Mouse (Mus musculus) CD4-positive, CD25-positive, alpha-beta regulatory T cell, adult 2 months (primary cell): ENCODE measurements around the gene Adgrl2.

ENCODE experiments used
- DNase-seq: peaks from one replicate; pipeline ENCODE4 v3.0.0-alpha.2; 2012; ENCODE audit warnings: low read depth, low spot score

Adgrl2 gene

DNA sequence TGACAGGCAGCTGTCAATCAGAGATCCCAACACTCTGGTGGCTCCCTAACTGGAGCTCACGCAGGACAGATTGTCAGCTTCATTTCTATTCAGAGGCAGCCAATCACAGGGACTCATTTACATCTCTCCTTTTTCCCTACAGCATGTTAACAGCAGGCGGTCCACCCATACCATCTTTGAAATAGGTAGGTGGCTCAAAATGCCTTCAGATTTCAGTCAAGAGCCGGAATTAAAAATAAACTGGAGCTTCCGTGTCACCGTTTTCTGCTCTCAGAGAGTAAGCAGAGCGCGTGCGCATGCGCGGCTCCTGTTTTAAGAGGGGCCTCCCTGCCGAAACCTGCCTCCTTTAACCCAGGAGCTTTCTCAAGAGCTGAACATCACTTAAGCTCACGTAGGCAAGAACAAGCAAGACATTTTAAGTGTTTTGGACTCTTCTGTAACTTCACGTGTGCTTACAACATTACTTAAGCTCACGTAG lies 67.7 kb downstream of the Adgrl2 start:
- no peak for DNase-seq

DNA sequence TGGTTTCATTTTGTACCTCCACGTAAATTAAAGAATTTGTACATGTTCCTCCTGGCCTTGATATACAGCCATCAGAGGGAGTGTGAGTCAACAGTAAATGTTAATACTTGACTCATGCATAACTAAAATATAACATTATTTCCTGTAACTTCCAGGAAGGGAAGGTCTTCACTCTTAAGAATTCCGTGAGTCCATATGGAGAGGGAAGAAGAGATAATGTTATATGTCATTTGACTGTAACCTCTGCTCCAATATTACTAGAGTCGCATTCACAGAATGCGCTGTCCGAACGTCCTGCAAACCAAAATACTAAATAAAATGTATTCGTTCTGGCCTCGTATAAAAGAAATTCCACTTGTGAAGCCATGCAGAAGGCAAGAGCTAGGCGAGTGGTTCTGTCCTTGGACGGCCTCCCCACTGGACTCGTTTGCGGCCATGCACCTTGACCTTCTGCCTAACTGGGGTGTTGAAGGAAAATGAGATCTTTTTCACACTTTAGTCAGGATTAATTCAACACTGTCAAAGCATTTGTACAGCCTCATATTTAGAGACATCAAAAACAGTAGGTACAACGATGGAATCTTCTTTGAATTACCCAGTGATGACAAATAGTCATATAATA lies 68.3 kb downstream of the Adgrl2 start:
- no peak for DNase-seq

DNA sequence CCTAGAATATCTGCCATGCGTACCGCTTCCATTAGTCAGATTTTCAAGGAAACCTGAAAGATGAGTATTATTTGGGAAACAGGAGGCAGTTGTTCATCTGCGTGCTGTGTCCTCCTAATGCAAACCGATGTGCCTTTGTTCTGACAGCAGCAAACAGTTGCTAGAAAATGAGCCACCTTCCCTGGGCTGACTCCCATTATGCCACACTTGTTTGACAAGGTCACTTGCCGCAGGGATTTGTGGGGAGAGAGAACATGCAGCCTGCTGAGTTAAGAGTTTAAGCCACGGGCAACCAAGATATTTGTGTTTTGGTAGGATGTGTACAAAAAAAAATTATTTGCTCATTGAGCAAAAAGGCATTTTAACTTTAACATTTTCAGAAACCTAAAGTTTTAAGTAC lies 69.5 kb downstream of the Adgrl2 start:
- no peak for DNase-seq

DNA sequence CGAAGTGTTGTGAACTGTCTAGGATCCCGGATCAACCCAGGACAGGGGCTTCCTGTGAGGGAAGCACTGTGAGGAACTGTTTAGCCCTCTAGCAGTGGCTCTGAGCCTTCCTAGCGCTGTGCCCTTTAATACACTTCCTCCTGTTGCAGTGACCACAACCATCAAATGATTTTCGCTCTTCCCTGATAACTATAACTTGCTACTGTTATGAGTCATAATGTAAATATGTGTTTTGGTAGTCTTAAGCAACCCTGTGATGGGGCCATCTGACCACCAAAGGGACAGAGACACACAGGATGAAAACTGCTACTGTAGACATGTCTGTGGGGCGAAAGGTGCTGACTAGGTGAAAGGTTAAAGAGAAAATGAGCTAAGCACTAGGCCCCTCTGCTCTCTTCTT lies 71.9 kb downstream of the Adgrl2 start:
- no peak for DNase-seq

DNA sequence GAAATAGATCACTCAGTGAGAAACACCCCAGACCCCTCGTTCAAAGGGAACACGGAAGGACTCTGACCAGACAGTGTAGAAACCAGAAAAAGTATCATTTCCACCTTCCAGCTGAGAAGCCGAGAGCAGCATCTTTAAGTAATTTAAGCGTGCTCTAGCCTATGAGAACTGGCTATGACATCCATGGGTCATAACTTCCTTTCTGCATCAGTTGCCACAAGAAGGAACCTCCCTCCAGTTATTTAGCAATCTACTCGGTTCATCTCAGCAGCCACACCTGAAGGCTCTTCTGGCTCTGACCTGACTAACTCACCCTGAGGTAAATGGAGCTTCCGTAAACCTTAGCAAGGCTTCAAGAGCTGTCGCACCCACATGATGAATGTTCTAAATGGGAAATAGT lies 72.5 kb downstream of the Adgrl2 start:
- no peak for DNase-seq

DNA sequence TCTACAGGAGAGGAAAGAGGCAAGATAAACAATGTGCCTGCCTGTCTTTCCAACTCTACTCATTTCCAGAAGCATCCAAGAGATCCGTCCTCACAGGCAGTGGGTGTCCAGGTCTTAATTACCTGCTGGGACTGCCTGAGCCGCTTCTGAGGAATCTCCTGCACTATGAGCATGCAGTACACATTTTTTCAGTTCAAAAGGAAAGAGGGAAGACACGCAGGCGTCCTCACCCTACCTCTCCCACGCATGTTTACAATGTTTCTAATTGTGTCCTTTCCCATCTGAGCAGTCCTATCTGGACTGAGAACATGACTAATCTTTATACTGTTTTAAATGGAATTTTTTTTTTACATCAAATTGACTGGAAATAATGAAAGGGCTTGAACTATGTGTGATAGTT lies 74.1 kb downstream of the Adgrl2 start:
- no peak for DNase-seq

DNA sequence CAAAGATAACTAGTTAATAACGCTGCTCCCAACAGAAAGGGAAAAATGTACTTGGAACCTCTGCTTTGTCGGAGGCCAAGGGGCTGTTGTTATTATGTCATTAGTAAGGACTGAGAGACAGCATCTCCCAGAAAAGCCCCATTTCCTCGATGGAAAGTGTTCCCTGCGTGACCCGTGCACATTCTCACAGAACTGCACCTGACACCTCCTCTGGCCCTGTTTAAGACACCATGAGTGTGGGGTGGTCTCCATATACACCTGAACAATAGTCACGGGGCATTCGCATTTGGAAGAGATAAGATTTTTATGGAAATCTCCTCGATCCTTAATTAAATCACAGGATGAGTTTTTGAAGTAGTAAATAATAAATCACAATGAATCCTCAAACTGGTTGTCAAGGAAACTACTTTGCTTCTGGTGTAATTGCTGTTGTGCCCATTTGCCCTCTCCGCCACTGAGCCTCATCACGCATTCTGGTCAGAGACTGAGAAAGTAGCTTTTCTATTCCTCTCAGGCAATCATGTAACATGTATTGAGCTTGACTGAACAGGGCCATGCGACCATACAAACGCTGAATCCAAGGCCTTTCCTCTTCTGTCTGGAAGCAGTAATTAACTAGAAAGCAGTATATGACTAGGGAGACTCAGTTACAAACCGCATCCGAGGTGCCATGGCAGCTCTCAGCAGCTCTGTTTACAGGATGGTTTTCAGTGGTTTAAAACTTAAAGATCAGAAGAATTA lies 77.2 kb downstream of the Adgrl2 start:
- no peak for DNase-seq

DNA sequence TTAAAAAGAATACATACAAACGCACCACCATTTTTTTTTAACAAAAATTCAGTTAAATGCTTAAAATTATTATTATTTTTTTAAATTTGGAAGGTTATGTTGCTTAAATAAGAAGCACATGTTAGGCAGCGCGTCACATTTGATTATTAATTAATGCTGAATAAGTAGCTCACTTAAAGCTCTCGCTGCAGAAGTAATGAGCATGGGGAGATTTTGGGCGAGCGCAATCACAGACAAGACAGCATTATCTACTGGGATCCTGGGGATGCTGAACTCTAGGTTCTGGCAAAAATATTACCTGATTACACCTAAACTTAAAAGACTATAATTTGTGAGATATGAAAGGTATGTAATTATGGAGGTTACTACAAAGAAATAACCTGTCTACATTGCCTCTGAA lies 77.8 kb downstream of the Adgrl2 start:
- DNase-seq, result no peak

DNA sequence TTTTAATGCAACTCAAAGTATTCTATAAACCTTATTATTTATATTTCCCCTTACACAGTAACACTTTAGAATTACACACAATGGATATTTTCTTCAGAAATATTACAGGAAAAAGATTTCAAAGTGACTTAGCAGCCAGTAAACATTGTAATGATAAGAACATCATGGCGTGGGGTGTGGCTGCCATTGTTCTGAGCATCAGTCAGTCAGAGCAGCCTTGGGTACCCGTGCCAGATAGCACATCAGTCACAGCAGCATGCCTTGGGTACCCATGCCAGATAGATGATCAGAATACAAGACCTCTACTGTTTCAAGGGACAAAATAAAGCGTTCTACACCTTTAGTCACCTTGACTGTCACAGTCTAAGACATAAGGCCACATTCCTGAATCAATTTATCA lies 82.5 kb downstream of the Adgrl2 start:
- no peak for DNase-seq

DNA sequence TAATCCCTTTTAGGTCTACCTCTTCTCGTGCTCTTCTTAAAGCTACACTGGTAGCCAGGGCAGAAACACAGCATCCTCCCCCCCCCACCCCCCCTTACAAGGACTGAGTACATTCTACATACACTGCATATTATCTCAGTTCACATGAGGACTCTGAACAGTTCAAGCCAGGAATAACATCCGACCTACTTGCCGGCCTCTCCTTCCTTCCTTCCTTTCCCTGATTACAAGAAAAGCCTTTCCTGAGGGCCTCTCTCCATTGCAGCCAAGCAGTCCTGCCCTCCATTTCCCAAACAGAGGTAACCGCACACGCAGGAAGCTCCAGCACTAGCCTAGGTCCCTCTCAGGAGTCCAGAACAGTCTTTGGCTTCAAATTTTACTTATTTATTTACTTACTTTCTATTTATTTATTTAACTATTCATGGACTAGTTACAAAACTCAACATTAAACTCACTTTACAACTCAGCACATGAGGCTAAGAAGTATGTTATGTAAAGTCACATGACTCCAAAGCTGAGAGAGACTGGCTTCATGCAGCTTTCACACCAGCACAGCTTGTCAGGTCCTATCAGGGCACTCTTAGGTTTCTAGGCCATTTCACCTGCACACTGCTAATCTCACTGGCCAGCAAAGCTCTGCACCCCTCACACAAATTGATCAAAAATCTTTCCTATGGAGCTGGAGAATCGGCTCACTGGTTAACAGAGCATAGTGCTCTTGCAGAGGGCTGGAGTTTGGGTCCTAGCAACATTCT lies 83.2 kb downstream of the Adgrl2 start:
- DNase-seq, result no peak

DNA sequence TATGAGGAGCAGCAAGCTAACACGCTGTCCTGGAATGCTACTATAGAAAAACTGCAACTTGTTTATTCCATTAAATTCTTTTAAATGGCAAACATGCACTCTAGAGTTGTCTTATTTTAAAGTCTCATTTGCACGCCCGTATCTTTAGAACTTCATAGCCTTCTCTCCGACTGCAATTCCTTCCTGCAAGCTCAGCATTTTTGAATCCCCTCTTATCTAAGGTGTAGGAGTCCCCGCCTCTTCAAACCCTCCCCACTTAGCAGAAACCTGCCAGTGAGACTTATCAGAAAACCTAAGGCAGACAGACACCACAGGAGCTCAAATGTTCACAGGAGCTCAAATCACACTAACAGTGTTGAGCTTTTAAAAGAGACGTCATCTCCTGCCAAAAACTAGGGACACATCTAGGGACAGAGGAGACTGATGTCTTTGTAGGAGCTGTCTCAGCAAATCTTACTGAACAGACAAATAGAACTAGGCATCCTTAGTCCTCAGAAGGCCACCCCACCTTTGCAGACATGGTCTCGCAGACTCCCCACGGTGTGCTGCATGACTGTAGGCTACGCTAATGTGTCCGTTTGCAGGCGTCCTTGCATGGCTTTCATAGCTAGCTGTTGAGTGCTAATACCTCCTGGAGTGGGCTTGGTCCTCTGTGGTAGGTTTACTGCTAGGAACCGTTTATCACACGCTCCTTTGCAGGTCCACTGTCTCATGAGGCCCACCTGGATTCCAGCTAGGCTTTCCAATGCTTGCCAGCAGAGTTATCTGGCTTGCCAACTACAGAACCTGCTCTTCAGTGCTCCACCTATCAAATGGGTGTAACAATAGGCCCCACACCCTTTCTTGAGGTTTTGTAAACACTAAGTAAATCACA lies 84.2 kb downstream of the Adgrl2 start:
- DNase-seq, result no peak

DNA sequence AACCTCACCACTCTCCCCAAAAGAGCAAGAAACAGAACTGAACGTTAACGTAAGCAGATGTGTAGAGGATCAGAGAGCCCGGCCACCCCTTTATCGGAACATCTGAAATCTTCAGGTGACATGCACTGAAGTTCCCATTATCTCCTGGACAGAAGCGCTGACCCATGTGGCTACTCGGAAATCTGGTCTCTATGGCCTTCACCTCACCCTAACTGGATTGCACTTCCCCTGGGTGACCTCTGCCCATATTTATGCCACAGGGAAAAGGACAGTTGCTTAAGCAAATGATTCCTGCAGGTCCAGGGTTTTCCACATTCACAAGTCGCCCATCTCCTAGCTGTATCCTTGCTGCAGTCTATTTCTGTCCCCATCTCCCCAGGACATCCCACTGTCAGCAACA lies 84.9 kb downstream of the Adgrl2 start:
- DNase-seq, result no peak

DNA sequence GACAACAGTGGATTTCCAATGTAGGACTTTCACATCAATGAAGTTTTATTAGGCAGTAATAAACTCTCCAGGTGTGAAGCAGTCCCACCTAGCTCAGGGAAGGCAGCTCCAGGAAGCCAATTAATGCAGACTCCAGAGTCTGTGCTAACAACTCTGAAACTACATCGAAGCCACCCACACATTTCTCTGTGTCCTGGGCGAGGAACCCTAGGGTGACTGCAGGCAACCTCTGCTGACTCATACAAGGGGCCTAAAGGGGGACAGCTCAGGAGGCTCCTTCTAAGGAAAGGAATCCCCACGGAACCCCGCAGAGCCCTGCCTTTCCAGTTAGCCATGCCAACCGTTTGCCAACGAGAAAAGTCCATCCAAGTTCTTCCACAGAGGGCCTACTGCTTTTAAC lies 90.5 kb downstream of the Adgrl2 start:
- DNase-seq, result no peak

DNA sequence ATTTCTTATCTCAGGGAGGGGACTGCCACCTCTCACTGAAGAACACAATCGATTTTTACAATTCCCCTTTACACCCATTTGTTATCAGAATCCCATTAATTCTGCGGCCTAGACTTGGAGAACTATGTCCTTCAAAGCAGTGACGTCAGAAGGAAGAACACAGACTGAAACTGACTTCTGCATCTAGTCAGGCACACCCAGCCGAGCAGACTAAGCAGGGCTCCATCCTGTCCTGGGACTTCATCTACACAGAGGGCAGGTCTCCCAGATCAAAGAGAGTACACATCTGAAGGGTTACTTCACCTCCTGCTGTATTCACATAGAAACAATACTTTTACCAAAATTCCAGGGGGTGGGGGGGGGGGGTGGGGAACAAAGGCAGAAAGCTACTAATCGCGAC lies 90.9 kb downstream of the Adgrl2 start:
- no peak for DNase-seq

DNA sequence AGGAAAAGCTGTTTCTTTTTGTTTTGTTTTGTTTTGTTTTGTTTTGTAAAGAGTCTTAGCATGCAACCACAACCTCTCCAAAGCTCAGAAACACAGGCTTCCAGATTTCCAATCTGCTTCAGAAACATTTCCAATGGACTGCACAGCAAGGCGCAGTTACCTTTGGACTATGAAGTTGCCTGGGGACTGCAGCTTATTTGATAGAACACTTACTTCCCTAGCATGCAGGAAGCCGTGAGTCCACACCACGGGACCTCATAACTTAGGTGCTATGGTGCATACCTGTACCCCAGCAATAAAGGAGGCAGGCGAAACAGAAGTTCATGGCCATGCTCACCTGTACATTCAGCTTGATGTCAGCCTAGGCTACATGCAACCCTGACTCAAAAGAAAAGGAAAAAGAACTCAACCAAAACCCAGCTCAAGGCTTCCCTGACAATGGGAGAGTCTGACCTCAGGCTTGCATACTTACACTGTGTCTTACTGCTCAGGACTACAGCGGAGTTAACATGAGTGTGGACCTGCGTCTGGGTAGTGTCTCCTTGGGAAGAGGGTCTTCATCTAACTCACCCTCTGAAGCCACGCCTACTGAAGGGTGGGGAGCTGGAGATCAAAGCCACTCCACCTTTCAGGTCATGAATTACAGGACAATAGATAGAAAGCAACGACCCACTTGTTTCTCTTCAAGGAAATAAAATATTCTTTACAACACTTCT lies 91.7 kb downstream of the Adgrl2 start:
- no peak for DNase-seq

DNA sequence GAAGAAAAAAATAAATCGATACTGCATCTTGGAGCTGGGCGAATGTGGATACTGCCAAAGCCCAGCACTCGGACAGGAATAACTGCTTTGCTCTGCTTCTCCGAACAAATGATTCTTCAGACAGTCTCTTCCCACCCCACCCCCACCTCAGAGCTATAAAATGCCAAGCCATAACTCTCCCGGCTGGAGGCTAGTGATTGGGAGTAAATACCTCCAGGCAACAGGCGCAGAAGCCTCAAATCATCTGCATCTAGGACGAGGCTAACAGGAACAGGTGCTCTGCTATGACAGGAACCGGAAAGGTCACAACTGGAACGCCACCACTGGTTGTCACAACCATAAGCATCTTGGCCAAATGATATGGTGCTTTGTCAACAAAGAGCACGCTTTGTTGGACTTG lies 94.1 kb downstream of the Adgrl2 start:
- DNase-seq, result no peak

DNA sequence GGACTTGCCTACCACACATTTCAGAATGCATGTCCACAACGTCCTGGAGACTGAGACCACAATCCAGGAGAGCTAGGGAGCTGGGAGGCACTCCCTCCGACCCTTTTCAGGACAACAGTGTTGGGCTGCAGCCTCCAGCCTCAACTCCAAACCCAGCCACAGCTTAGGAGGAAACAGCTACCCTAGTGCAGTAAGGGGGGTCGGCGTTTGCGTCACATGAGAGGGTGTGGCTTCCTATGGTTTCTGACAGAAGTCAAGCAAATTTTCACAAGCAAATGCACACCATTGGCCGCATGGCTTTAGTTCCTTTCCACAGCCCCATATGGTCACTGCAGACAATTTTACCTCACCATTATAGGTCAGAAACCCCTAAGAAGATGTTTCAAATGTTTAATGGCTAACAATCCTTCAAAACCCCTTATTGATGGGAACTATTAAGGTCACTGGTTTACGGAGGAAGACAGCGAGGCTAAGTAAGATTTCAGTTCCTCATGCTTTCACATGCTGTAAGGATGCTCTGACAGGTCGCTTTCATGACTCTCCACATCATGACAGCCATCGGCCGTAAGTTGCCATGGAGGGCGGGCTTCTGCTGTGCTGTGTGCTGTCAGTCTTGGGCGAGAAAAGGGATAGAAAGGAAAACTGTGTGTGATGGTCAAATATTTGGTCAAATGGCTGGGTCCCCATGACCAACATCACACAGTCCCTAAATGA lies 94.8 kb downstream of the Adgrl2 start:
- no peak for DNase-seq

DNA sequence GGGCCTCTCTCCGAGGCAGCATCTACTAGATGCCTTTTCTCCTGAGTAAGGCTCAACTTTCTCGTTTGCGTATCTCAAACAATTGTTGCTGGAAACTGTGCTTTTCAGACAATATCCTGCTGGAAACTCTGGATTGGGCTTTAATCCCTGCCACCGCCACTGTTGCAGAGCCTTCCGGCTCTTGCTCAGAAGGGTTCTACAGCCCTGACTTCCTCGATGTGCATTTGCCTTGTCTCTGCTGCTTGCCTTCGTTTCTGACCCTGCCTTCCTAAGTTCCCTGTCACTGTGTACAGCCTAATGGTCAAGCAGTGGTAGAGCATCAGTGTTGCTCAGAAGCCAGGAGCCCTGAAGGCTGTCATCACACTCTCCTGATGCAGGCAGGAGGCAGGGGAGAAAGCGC lies 95.5 kb downstream of the Adgrl2 start:
- DNase-seq, result no peak

DNA sequence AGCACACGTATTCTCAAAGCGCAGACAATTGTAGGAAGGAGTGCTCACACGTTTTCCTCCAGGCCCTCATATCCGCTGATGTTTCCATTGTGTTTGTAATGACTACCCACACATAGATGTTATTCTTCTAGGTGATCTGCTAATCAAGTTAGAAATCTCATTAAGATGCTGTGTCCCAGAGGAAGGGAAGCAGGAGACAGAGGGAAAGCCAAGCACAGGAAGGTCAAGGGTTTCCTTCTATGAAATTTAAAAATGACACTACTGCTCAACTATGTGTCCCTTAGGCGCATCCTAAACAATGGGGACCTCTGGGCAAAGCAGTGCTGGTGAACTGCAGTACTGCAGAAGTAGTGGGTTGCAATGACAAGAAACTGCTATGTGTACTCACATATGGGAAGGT lies 102.5 kb downstream of the Adgrl2 start:
- DNase-seq, result no peak

DNA sequence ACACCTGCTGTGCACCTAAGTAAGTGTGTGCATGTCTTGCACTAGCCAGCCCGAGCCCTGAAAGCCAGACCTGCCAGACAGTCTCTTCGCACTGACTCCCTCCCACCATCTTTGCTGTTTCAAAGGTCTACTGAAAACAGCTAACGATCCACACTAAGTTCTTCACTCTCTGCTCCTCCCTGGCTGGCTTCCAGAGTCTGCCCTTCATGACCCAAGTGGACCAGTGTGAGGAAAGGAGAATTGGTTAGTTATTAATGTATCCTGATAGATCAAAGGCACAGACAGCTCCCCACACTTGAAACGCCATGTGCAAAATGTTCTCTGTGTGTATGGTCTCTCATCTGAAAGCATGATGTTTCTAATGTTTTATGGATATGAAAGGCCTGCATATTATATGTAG lies 103.4 kb downstream of the Adgrl2 start:
- DNase-seq, result no peak
